Mouse (Mus musculus) induced T-regulatory cell, adult 2 months (primary cell): ENCODE measurements around the gene Gfy.

ENCODE experiments used
- DNase-seq: peaks from one replicate; pipeline ENCODE4 v3.0.0-alpha.2; 2012; ENCODE audit warnings: low read depth

Gfy gene

GRCm38 (mm10) chr7:45127700-45128224 is 51.6 kb downstream of the Gfy start:
- no peak for DNase-seq

- DNase-seq, result peak; percentile 59
Measured at GRCm38 (mm10) chr7:45126844-45127699, 52.3 kb downstream of the Gfy start.
